Mouse (Mus musculus) embryonic facial prominence, embryonic 10.5 days (tissue): ENCODE measurements around the gene Chmp2a. TPM values are rescaled to one million over a fixed set of nuclear protein-coding genes. Genes with fewer than 3 reads are reported as not detected.
"Not testable (repeated sequence)": the region's sequence is repeated elsewhere in the genome, so short reads cannot be mapped to it uniquely, and the experiment has no call there.

Source experiments
- DNase-seq: peaks from one replicate; pipeline ENCODE4 v3.0.0-alpha.2; 2017; ENCODE audit warnings: low spot score
- H3K27ac ChIP-seq: fragments of 300-500 bp; sonication (generic); replicated peaks from 2 replicates; pipeline ENCODE4 v1.5.1; 2016; ENCODE audit warnings: mild to moderate bottlenecking
- H3K27me3 ChIP-seq: fragments of 300-500 bp; sonication (generic); replicated peaks from 2 replicates; pipeline ENCODE4 v1.6.1; 2016; ENCODE audit warnings: low read depth, mild to moderate bottlenecking; ENCODE audit not compliant: poor library complexity, severe bottlenecking
- H3K36me3 ChIP-seq: fragments of 300-500 bp; sonication (generic); replicated peaks from 2 replicates; pipeline ENCODE4 v1.6.1; 2016; ENCODE audit warnings: mild to moderate bottlenecking, moderate library complexity
- H3K4me1 ChIP-seq: fragments of 300-500 bp; sonication (generic); 2 replicates; pipeline ENCODE4 v1.6.1; 2016
- H3K4me3 ChIP-seq: fragments of 300-500 bp; sonication (generic); 2 replicates; pipeline ENCODE4 v1.5.1; 2016; ENCODE audit warnings: mild to moderate bottlenecking, moderate library complexity
- H3K9me3 ChIP-seq: fragments of 300-500 bp; sonication (generic); 2 replicates; pipeline ENCODE4 v1.6.1; 2016; ENCODE audit warnings: mild to moderate bottlenecking
- WGBS: fragments of 180-500 bp; shearing (Covaris S2); methylation state at CpG from one replicate; pipeline ENCODE4 v1.1.7; 2016; 5-methylcytosine and 5-hydroxymethylcytosine counted together
- polyA plus RNA-seq: library from polyadenylated mRNA; unstranded; fragments of >200 nt; fragmentation: Nextera tagmentation; extraction: Ambion mirVana; gene quantifications from 2 replicates; pipeline ENCODE4 v1.2.1, GENCODE M21; 2016

The Chmp2a gene
- polyA plus RNA-seq = 89.1 and 93.0 TPM in 2 replicates

DNA sequence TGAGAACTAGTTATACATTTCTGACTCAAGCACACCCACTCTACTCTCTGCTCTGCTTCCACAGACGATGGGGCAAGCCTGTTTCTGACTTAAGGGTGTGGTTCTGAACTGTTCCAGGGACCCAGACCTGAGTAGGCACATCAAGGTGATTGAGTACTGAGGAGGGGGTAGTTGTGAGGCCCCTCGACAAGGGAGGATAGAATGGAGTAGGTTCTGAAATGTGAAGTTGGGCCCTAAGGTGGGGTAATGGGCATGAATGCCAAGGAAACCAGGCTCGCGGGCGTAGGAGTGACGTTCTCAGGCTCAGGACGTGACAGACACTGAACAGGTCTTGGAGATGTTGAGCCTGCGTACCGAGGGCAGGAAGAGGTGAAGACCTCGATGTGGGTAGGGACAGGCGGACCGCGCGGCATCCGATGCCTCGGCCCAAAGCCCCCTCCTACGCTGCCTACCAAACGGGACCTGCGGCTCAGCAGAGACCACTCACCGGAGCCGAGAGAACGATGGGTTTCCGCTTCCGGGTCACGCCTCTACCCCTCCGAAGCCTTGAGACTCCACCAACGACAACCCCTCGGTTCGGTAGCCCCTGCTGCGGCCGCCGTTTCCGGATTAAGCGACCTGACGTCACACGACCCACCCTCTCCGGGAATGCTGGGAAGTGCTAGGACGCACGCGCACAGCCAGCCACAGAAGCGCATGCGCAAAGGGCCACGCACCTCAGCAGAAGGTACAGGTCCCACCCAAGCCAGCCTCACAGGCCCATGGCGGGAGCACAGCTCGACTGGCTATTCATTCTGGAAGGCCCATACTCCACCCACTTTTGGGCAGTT is at the start of gene Chmp2a:
Chmp2a (minus strand) TSS at position 660 of the 830 bp plus-strand sequence.
- no peaks in the 10 kb centered on the region for H3K27me3 ChIP-seq
- H3K27ac ChIP-seq = peak within 1 kb of the TSS; percentile 85
- peak within 1 kb of the TSS; percentile 84 for H3K4me3 ChIP-seq
- under 1% methylated on average over 45 of the region's 45 CpGs for WGBS
- peaks cover 47% of the 10 kb centered on the region for H3K4me1 ChIP-seq
- H3K36me3 ChIP-seq = peaks cover 61% of the 10 kb centered on the region
- DNase-seq = peak; percentile 98
- H3K9me3 ChIP-seq = no peaks in the 10 kb centered on the region

DNA sequence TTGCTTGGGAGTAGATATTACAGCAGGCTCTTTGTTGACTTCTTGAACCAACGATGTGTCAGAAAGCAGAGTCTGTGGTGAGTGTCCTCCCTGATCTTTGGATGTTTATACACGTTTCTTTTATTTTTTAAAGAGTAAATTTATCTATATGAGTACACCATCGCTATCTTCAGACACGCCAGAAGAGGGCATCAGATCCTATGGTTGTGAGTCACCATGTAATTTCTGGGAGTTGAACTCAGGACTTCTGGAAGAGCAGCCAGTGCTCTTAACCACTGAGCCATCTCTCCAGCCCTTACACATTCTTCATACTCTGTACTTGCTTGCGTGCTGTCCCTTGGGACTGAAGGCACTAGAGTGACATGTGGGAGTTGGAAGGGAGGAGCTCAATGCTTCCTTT is 37.7 kb upstream of the Chmp2a start:
- 61% methylated on average over 5 of the region's 5 CpGs for WGBS
- H3K4me1 ChIP-seq = no peaks in the 10 kb centered on the region
- no peak for DNase-seq

DNA sequence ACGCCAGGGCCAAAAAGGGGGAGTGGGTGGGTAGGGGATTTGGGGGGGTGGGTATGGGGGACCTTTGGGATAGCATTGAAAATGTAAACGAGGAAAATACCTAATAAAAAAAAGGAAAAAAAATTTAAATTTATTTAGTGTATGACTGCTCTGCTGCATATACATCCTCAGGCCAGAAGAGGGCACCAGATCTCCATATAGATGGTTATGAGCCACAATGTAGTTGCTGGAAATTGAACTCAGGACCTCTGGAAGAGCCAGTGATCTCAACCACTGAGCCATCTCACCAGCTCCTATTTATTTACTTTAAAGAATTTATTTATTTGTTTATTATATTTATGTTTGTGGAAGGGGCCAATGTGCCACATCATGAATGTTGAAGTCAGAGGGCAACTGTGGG is 28.8 kb upstream of the Chmp2a start:
- H3K4me1 ChIP-seq, H3K36me3 ChIP-seq, H3K9me3 ChIP-seq, H3K4me3 ChIP-seq, DNase-seq, H3K27me3 ChIP-seq, H3K27ac ChIP-seq: not testable (repeated sequence)
- 50% methylated on average over 2 of the region's 2 CpGs for WGBS

More for the DNA sequence above, 37.7 kb upstream of the Chmp2a start:
- H3K27ac ChIP-seq = no peak overlapping the region
- H3K9me3 ChIP-seq = 0 out of 2 replicates have a peak, but pooled peaks cover 1% of the 10 kb centered on the region
- no peaks in the 10 kb centered on the region for H3K27me3 ChIP-seq
- no peak overlapping the region for H3K4me3 ChIP-seq
- no peaks in the 10 kb centered on the region for H3K36me3 ChIP-seq

DNA sequence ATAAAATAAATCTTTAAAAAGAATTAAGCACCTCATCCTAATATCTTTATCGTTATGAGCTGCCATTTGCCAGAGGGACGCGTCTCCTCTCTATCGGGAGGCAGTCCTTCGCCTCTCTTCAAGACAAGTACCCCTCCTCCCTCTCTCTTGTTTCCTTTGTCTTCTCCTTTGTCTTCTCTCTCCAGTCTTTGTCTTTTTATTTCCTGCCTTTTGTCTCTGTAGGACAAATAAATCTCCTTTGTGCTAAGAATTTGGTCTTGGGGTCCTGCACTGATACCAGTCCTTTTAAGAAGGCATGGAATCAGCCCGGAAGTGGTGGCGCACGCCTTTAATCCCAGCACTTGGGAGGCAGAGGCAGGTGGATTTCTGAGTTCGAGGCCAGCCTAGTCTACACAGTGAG is 24.9 kb upstream of the Chmp2a start:
- WGBS = 92% methylated on average over 9 of the region's 9 CpGs
- no peaks in the 10 kb centered on the region for H3K27me3 ChIP-seq
- DNase-seq = no peak
- no peaks in the 10 kb centered on the region for H3K36me3 ChIP-seq
- no peak overlapping the region for H3K4me3 ChIP-seq
- H3K27ac ChIP-seq = no peak overlapping the region
- 0 out of 2 replicates have a peak, but pooled peaks cover 2% of the 10 kb centered on the region for H3K9me3 ChIP-seq
- no peaks in the 10 kb centered on the region for H3K4me1 ChIP-seq

DNA sequence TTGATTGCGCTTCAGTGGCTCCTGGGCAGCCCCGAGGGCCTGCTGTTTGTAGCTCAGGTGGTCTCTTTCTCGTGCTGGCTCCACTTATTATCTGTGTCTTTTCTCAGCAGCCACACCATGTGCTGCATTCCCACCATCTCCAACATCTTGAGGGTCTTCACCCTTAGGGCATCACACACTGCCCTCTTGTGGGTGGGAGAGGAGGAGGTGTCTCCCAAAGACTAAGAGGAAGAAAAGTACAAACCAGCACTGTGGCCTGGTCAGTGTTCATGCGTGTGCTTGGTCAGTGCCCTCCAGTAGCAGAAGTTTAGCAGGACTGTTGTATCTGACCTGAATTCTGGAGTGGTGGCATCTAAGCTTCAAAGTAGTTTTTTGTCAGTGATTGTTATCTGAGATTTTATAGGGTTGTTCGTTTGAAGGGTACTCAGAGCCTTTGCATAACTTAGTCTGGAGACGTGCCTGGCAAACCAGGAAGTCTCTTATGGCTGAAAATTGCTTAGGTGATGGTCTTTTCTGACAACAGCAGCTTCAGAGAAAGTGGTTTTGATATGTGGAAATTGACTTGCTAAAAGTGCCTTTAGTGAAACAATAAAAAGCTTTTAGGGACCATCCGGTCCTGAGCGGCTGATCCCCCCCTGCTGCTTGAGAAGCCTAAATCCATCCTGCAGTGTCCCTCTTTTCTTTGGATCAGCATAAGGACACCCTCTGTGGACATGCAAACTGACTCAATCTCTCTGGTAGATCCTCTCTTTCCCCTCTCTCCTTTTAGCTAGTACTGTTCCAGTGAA is 22.5 kb upstream of the Chmp2a start:
- 54% methylated on average over 8 of the region's 8 CpGs for WGBS
- H3K27ac ChIP-seq = no peak overlapping the region
- H3K4me1 ChIP-seq = peaks cover 5% of the 10 kb centered on the region; the same call in 1 of the 2 replicates
- no peaks in the 10 kb centered on the region for H3K9me3 ChIP-seq
- no peak overlapping the region for H3K4me3 ChIP-seq
- DNase-seq = no peak
- H3K27me3 ChIP-seq = no peaks in the 10 kb centered on the region
- no peaks in the 10 kb centered on the region for H3K36me3 ChIP-seq

- Histone ChIP-seq H3K9me3 (no peaks in the 10 kb centered on the region), H3K4me3 (peak within 1 kb of the TSS; percentile 71), H3K27me3 (no peaks in the 10 kb centered on the region), H3K36me3 (no peaks in the 10 kb centered on the region), H3K4me1 (peaks cover 5% of the 10 kb centered on the region; the same call in 1 of the 2 replicates), H3K27ac (peak within 1 kb of the TSS; percentile 95)
- peak; percentile 95 for DNase-seq
- under 1% methylated on average over 41 of the region's 41 CpGs for WGBS
Measured at GRCm38 (mm10) chr7:13054287-13055010, 19.8 kb upstream of the Chmp2a start, which contains the start of gene Mzf1. Gene Mzf1 (minus strand): TSS chr7:13054764.

- no peaks in the 10 kb centered on the region for H3K27me3 ChIP-seq
- H3K4me3 ChIP-seq = peak overlapping the region; percentile 71
- no peak for DNase-seq
- WGBS = 2% methylated on average over 15 of the region's 15 CpGs
- H3K27ac ChIP-seq = peak overlapping the region; percentile 95
- no peaks in the 10 kb centered on the region for H3K9me3 ChIP-seq
- H3K4me1 ChIP-seq = peaks cover 5% of the 10 kb centered on the region; the same call in 1 of the 2 replicates
- H3K36me3 ChIP-seq = no peaks in the 10 kb centered on the region
Measured at GRCm38 (mm10) chr7:13053961-13054286, 19.3 kb upstream of the Chmp2a start.

- 94% methylated on average over 2 of the region's 2 CpGs for WGBS
- no peaks in the 10 kb centered on the region for H3K9me3 ChIP-seq
- no peaks in the 10 kb centered on the region for H3K27me3 ChIP-seq
- H3K27ac ChIP-seq = peak overlapping the region; percentile 95
- DNase-seq = no peak
- peak overlapping the region; percentile 71 for H3K4me3 ChIP-seq
- H3K36me3 ChIP-seq = no peaks in the 10 kb centered on the region
- H3K4me1 ChIP-seq = peaks cover 5% of the 10 kb centered on the region; the same call in 1 of the 2 replicates
Measured at GRCm38 (mm10) chr7:13053501-13053900, 18.9 kb upstream of the Chmp2a start.

DNA sequence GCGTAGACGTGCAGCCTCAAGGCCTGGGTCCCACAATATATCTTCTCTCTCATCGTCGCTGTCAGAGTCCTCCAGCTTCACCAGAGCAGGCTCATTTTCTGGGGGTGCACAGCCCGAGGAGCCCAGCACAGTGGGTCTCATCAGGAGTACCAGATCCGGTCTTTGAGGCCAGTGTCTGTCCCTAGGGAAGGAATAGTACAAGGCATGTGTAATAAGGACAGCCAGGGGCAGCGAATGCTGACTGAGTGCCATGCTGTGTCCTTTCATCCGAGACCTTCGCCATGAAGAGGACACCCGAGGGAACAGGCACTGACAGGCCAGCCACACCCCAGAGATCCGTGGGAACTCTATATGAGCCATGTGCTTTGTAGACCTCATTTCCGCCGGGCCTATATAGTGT is 18.4 kb upstream of the Chmp2a start:
- Histone ChIP-seq H3K27ac (no peak overlapping the region), H3K36me3 (no peaks in the 10 kb centered on the region), H3K27me3 (no peaks in the 10 kb centered on the region), H3K4me3 (peak overlapping the region; percentile 71; the same call in 1 of the 2 replicates), H3K9me3 (no peaks in the 10 kb centered on the region), H3K4me1 (peaks cover 5% of the 10 kb centered on the region; the same call in 1 of the 2 replicates)
- no peak for DNase-seq
- WGBS = 89% methylated on average over 13 of the region's 13 CpGs

- DNase-seq = peak; percentile 58
- Histone ChIP-seq H3K4me1 (peaks cover 15% of the 10 kb centered on the region), H3K27ac (no peak overlapping the region), H3K9me3 (peaks cover 15% of the 10 kb centered on the region), H3K27me3 (peaks cover 49% of the 10 kb centered on the region), H3K36me3 (no peaks in the 10 kb centered on the region), H3K4me3 (no peak overlapping the region)
- WGBS = 16% methylated on average over 2 of the region's 2 CpGs
Measured at GRCm38 (mm10) chr7:13046084-13046483, 11.5 kb upstream of the Chmp2a start.

DNA sequence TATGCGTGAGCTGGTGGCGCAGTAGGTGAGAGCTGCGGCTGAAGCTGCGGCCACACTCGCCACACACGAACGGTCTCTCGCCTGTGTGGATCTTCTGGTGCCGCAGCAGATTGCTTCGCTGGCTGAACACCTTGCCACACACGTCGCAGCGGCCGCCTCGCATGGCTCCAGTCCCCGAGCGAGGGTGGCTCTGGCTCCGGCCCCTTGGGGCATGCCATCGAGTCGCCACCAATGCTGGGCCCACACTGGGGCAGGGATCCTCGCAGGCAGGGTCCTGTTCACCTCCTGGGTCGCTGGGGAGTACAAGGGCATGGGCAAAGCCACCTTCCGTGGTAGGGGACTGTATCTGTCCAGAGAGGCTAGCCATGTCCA is 9.6 kb upstream of the Chmp2a start:
- Histone ChIP-seq H3K9me3 (peaks cover 15% of the 10 kb centered on the region), H3K4me1 (peaks cover 17% of the 10 kb centered on the region), H3K27ac (peak overlapping the region; percentile 53), H3K4me3 (peak overlapping the region; percentile 61), H3K27me3 (peaks cover 55% of the 10 kb centered on the region), H3K36me3 (no peaks in the 10 kb centered on the region)
- DNase-seq = no peak
- 5% methylated on average over 23 of the region's 23 CpGs for WGBS
